Mouse (Mus musculus) liver, postnatal 0 days (tissue): ENCODE measurements around the gene Zfp68.

Experiments used
- CTCF ChIP-seq: sonication (generic); IDR thresholded peaks from 2 replicates; pipeline ENCODE4 v1.5.1; 2016; ENCODE audit warnings: antibody characterized with exemption, low read depth
- EP300 ChIP-seq: IDR thresholded peaks from 2 replicates; pipeline ENCODE4 v1.6.1; 2016; ENCODE audit warnings: antibody characterized with exemption, low read depth, mild to moderate bottlenecking

- TF ChIP-seq CTCF (no peak), EP300 (no peak)
Observed at GRCm38 (mm10) chr5:138587396-138587795, 32.2 kb downstream of the Zfp68 start.
